9 mouse cellular contexts compared by ENCODE assay signal in genomic region chr8:94172809-94173732, GRCm38 (mm10). TPM values are rescaled to one million over a fixed set of nuclear protein-coding genes. Genes with fewer than 3 reads are reported as not detected.
A peak's percentile ranks its signal among the peaks of the same experiment; 100 is the strongest.
DNase-seq lines count a peak whose midpoint lies in the region; ATAC-seq and TF ChIP-seq lines count a peak whose summit lies in the region.
"Had no signal": no experiment of that assay in that cellular context is flagged by ENCODE, and none has a peak within 500 bp of the region (broad histone marks: within the 10 kb centered on the region; RNA-seq: fewer than 3 reads in every experiment).

No protein-coding gene starts in this region.

- no peaks in the 10 kb centered on the region for H3K36me3 ChIP-seq in C2C12 (ENCODE audit: control insufficient read depth, insufficient read depth)
- no peaks in the 10 kb centered on the region for H3K36me3 ChIP-seq in embryonic facial prominence, embryonic 12.5 days
- no peaks in the 10 kb centered on the region for H3K36me3 ChIP-seq in intestine, embryonic 16.5 days (ENCODE audit: control insufficient read depth, insufficient read depth, low read length)
- H3K36me3 ChIP-seq in midbrain, embryonic 13.5 days, result no peaks in the 10 kb centered on the region

- H3K9ac ChIP-seq in embryonic facial prominence, embryonic 12.5 days, result peak overlapping the region; percentile 24; the same call in 1 of the 2 replicates
- H3K9ac ChIP-seq in intestine, embryonic 16.5 days (ENCODE audit: low read depth, low read length), result peak overlapping the region; percentile 72
- peak overlapping the region; percentile 36 for H3K9ac ChIP-seq in midbrain, embryonic 13.5 days (replicated peaks)

- no peaks in the 10 kb centered on the region for H3K9me3 ChIP-seq in embryonic facial prominence, embryonic 12.5 days
- H3K9me3 ChIP-seq in intestine, embryonic 16.5 days (ENCODE audit: control insufficient read depth, low read length), result no peaks in the 10 kb centered on the region
- no peaks in the 10 kb centered on the region for H3K9me3 ChIP-seq in midbrain, embryonic 13.5 days

- 1% methylated on average over 39 of the region's 39 CpGs for WGBS in embryonic facial prominence, embryonic 12.5 days
- 2% methylated on average over 39 of the region's 39 CpGs for WGBS in intestine, embryonic 16.5 days
- 1% methylated on average over 39 of the region's 39 CpGs for WGBS in midbrain, embryonic 13.5 days

- no peak for ATAC-seq in embryonic facial prominence, embryonic 12.5 days (ENCODE audit: insufficient number of reproducible peaks, insufficient read depth, low FRiP score, low TSS enrichment)
- ATAC-seq in intestine, embryonic 16.5 days, result peak; percentile 29
- 0 out of 2 replicates have a peak, but pooled peaks have one; percentile 22 for ATAC-seq in midbrain, embryonic 13.5 days

- no peaks in the 10 kb centered on the region for H3K79me2 ChIP-seq in C2C12 (ENCODE audit: control insufficient read depth, insufficient read depth)

- peaks cover 16% of the 10 kb centered on the region; the same call in 1 of the 2 replicates for H3K4me1 ChIP-seq in embryonic facial prominence, embryonic 12.5 days
- H3K4me1 ChIP-seq in intestine, embryonic 16.5 days (ENCODE audit: control insufficient read depth, insufficient read depth, low read length), result peaks cover 13% of the 10 kb centered on the region
- peaks cover 21% of the 10 kb centered on the region for H3K4me1 ChIP-seq in midbrain, embryonic 13.5 days (replicated peaks)

- H3K79me3 ChIP-seq in C2C12 (ENCODE audit: low read depth), result no peaks in the 10 kb centered on the region

- DNase-seq in gastrocnemius, postnatal 10 days, result peak; percentile 28
- no peak for DNase-seq in gastrocnemius, postnatal 25 days
- DNase-seq in layer of hippocampus, postnatal 36 days, result no peak
- DNase-seq in adrenal gland, adult (ENCODE audit: inconsistent age in 2 of 2, low spot score in 1 of 2), result no peak

- peak overlapping the region; percentile 90 for H3K4me2 ChIP-seq in embryonic facial prominence, embryonic 12.5 days (replicated peaks)
- H3K4me2 ChIP-seq in intestine, embryonic 16.5 days (ENCODE audit: low read depth, low read length), result peak overlapping the region; percentile 95
- H3K4me2 ChIP-seq in midbrain, embryonic 13.5 days (replicated peaks), result peak overlapping the region; percentile 83

- peak overlapping the region; percentile 52 for H3ac ChIP-seq in C2C12 (ENCODE audit: control insufficient read depth, insufficient read length, low read depth)

- TF ChIP-seq CTCF in C2C12 (IDR thresholded peaks at IDR 0.05; ENCODE audit: control insufficient read depth, insufficient read depth, insufficient read length), result no peak

- H3K4me3 ChIP-seq in C2C12 (ENCODE audit: insufficient read depth, poor library complexity, severe bottlenecking), result peak overlapping the region; percentile 59
- peak overlapping the region; percentile 45 for H3K4me3 ChIP-seq in embryonic facial prominence, embryonic 12.5 days
- H3K4me3 ChIP-seq in intestine, embryonic 16.5 days (ENCODE audit: low read length), result peak overlapping the region; percentile 59
- H3K4me3 ChIP-seq in midbrain, embryonic 13.5 days (replicated peaks), result peak overlapping the region; percentile 45

- no peaks in the 10 kb centered on the region for H3K27me3 ChIP-seq in C2C12 (ENCODE audit: control insufficient read depth, insufficient read depth, insufficient read length)
- H3K27me3 ChIP-seq in embryonic facial prominence, embryonic 12.5 days, result peaks cover 88% of the 10 kb centered on the region
- H3K27me3 ChIP-seq in intestine, embryonic 16.5 days (replicated peaks; ENCODE audit: control insufficient read depth, insufficient read depth, low read length), result peaks cover 31% of the 10 kb centered on the region
- peaks cover 93% of the 10 kb centered on the region for H3K27me3 ChIP-seq in midbrain, embryonic 13.5 days

- no peak overlapping the region for H3K27ac ChIP-seq in embryonic facial prominence, embryonic 12.5 days
- H3K27ac ChIP-seq in intestine, embryonic 16.5 days (ENCODE audit: low read length), result peak overlapping the region; percentile 86
- no peak overlapping the region for H3K27ac ChIP-seq in midbrain, embryonic 13.5 days

TF ChIP-seq in C2C12, 6 proteins besides CTCF, POLR2A, EP300 and RAD21:
- TF ChIP-seq CEBPB (IDR thresholded peaks at IDR 0.05; ENCODE audit: low read depth), result no peak
- TF ChIP-seq USF1 (IDR thresholded peaks at IDR 0.05; ENCODE audit: low read depth), result no peak
- TF ChIP-seq FOSL1 (IDR thresholded peaks at IDR 0.05; ENCODE audit: insufficient read depth, low read length, poor library complexity, severe bottlenecking), result no peak
- no peak for TF ChIP-seq MYOD1 (IDR thresholded peaks at IDR 0.05; ENCODE audit: control insufficient read depth, insufficient read length, low read depth)
- no peak for TF ChIP-seq MAX (IDR thresholded peaks at IDR 0.05)

RNA-seq across cellular contexts. Expression of gene Mt2, which starts 0.6 kb away (rescaled TPM):
- total RNA-seq in gastrocnemius, postnatal 10 days (2021), result 10 to 100 TPM; 35.0 to 63.8 TPM
- total RNA-seq in gastrocnemius, postnatal 25 days (2021), result 100 to 1,000 TPM in 1 of 2 experiments, 10 to 100 TPM in 1; 61.6 to 106 TPM
- polyA plus RNA-seq in C2C12 (2012; fragmentation: generic; extraction: Trizol), result 338 TPM
- 28.6 and 37.7 TPM in 2 replicates for polyA plus RNA-seq in embryonic facial prominence, embryonic 12.5 days (2016; fragmentation: Nextera tagmentation; extraction: Ambion mirVana)
- 600 and 738 TPM in 2 replicates for polyA plus RNA-seq in intestine, embryonic 16.5 days (2015; fragmentation: Nextera tagmentation; extraction: Ambion mirVana)
- 6.1 and 9.4 TPM in 2 replicates for polyA plus RNA-seq in midbrain, embryonic 13.5 days (2015; fragmentation: Nextera tagmentation; extraction: Ambion mirVana)
- 100 to 1,000 TPM; 418 to 575 TPM for total RNA-seq in layer of hippocampus, postnatal 36 days (2021)

RNA-seq across cellular contexts. Expression of gene Mt1, which starts 5.8 kb away (rescaled TPM):
- 10 to 100 TPM; 29.0 to 43.8 TPM for total RNA-seq in gastrocnemius, postnatal 10 days (2021)
- total RNA-seq in gastrocnemius, postnatal 25 days (2021), result 10 to 100 TPM; 63.7 to 91.7 TPM
- polyA plus RNA-seq in C2C12 (2012; fragmentation: generic; extraction: Trizol), result 963 TPM
- 73.2 and 73.3 TPM in 2 replicates for polyA plus RNA-seq in embryonic facial prominence, embryonic 12.5 days (2016; fragmentation: Nextera tagmentation; extraction: Ambion mirVana)
- 3,631 and 3,684 TPM in 2 replicates for polyA plus RNA-seq in intestine, embryonic 16.5 days (2015; fragmentation: Nextera tagmentation; extraction: Ambion mirVana)
- 21.5 and 30.3 TPM in 2 replicates for polyA plus RNA-seq in midbrain, embryonic 13.5 days (2015; fragmentation: Nextera tagmentation; extraction: Ambion mirVana)
- total RNA-seq in layer of hippocampus, postnatal 36 days (2021), result 100 to 1,000 TPM; 532 to 675 TPM

RNA-seq across cellular contexts. Expression of gene Mt3, which starts 20.7 kb away (rescaled TPM):
- 10 to 100 TPM; 11.0 to 22.2 TPM for total RNA-seq in gastrocnemius, postnatal 10 days (2021)
- 1 to 10 TPM; 5.0 to 5.1 TPM for total RNA-seq in gastrocnemius, postnatal 25 days (2021)
- polyA plus RNA-seq in C2C12 (2012; fragmentation: generic; extraction: Trizol), result not detected
- polyA plus RNA-seq in embryonic facial prominence, embryonic 12.5 days (2016; fragmentation: Nextera tagmentation; extraction: Ambion mirVana), result 4.7 and 5.7 TPM in 2 replicates
- polyA plus RNA-seq in intestine, embryonic 16.5 days (2015; fragmentation: Nextera tagmentation; extraction: Ambion mirVana), result 5.4 and 5.5 TPM in 2 replicates
- polyA plus RNA-seq in midbrain, embryonic 13.5 days (2015; fragmentation: Nextera tagmentation; extraction: Ambion mirVana), result 69.9 and 73.3 TPM in 2 replicates
- 1,000 to 10,000 TPM; 1,130 to 1,248 TPM for total RNA-seq in layer of hippocampus, postnatal 36 days (2021)

RNA-seq across cellular contexts. Expression of gene Mt4, which starts 36.1 kb away (rescaled TPM):
- total RNA-seq in gastrocnemius, postnatal 10 days (2021), result not detected
- total RNA-seq in gastrocnemius, postnatal 25 days (2021), result not detected
- 0.26 TPM for polyA plus RNA-seq in C2C12 (2012; fragmentation: generic; extraction: Trizol)
- polyA plus RNA-seq in embryonic facial prominence, embryonic 12.5 days (2016; fragmentation: Nextera tagmentation; extraction: Ambion mirVana), result not detected in 2 replicates
- polyA plus RNA-seq in intestine, embryonic 16.5 days (2015; fragmentation: Nextera tagmentation; extraction: Ambion mirVana), result 5.5 and 6.3 TPM in 2 replicates
- not detected in 2 replicates for polyA plus RNA-seq in midbrain, embryonic 13.5 days (2015; fragmentation: Nextera tagmentation; extraction: Ambion mirVana)
- not detected for total RNA-seq in layer of hippocampus, postnatal 36 days (2021)
- total RNA-seq: layer of hippocampus, postnatal 10 days had no signal

RNA-seq across cellular contexts. Expression of gene Nup93, which starts 41.3 kb away (rescaled TPM):
- 10 to 100 TPM; 19.3 to 20.3 TPM for total RNA-seq in gastrocnemius, postnatal 10 days (2021)
- total RNA-seq in gastrocnemius, postnatal 25 days (2021), result 10 to 100 TPM in 1 of 2 experiments, 1 to 10 TPM in 1; 9.8 to 10.1 TPM
- 58.7 TPM for polyA plus RNA-seq in C2C12 (2012; fragmentation: generic; extraction: Trizol)
- polyA plus RNA-seq in embryonic facial prominence, embryonic 12.5 days (2016; fragmentation: Nextera tagmentation; extraction: Ambion mirVana), result 110 TPM in 2 replicates
- 56.9 and 66.4 TPM in 2 replicates for polyA plus RNA-seq in intestine, embryonic 16.5 days (2015; fragmentation: Nextera tagmentation; extraction: Ambion mirVana)
- 76.0 and 77.7 TPM in 2 replicates for polyA plus RNA-seq in midbrain, embryonic 13.5 days (2015; fragmentation: Nextera tagmentation; extraction: Ambion mirVana)
- total RNA-seq in layer of hippocampus, postnatal 36 days (2021), result 10 to 100 TPM; 56.7 to 74.8 TPM

Comparison
In these comparisons a context has a peak if more than half of its experiments do, and no peak if none do; other contexts are left out.
1. RNA of gene Mt1, which starts 5.8 kb away (polyA plus RNA-seq): 3,631 to 3,684 TPM in intestine, embryonic 16.5 days and 963 TPM in C2C12 (single experiment); 73.2 to 73.3 TPM in embryonic facial prominence, embryonic 12.5 days and 21.5 to 30.3 TPM in midbrain, embryonic 13.5 days; every median in the first group is over 10 times any median in the second.
2. RNA of gene Mt3, which starts 20.7 kb away (polyA plus RNA-seq): 69.9 to 73.3 TPM in midbrain, embryonic 13.5 days; 4.7 to 5.7 TPM in embryonic facial prominence, embryonic 12.5 days, 5.4 to 5.5 TPM in intestine, embryonic 16.5 days and not detected in C2C12 (single experiment); every median in the first group is over 10 times any median in the second.
3. Peak in every context shown above with its lines, with median percentiles within 50 percentile points of each other: H3K4me3 ChIP-seq, H3K4me2 ChIP-seq and H3K9ac ChIP-seq.